Mouse (Mus musculus) olfactory bulb, adult 2 months (tissue): Measurements from ENCODE around the gene Polr3h.

Experiments used
- CTCF ChIP-seq: fragments of 200-500 bp; IDR thresholded peaks from 2 replicates; pipeline ENCODE4 v1.5.1; 2012; ENCODE audit warnings: low read depth, mild to moderate bottlenecking, low read length, moderate library complexity; ENCODE audit not compliant: insufficient read depth
- POLR2A ChIP-seq: fragments of 200-500 bp; IDR thresholded peaks from 2 replicates; pipeline ENCODE4 v1.6.1; 2012; ENCODE audit warnings: mild to moderate bottlenecking, low read depth, low read length, moderate library complexity; ENCODE audit not compliant: insufficient read depth

DNA sequence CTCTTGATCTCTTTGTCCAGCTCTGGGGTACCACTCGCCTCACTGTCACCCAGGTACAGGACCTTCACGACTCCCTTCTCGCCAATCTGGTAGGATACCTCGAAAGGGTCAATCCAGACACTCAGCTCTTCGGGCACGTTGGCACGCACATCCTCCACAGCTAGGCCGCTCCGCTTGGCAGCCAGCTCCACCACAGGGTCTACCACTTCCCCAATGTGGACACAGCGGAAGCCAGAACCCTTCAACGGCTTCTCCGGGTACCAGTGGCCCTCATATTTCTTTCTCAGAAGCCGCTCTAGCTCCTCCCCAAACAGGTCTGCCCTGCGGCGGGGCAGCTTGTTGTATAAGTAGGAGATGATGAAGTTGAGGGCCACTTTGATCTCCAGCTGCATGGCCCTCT is 74.7 kb downstream of the Polr3h start:
- no peak for TF ChIP-seq POLR2A
- no peak for TF ChIP-seq CTCF
